Mouse (Mus musculus) CH12.LX (cell line): ENCODE data around the gene Pcsk2.

Source experiments
- CTCF ChIP-seq, 2 experiments: IDR thresholded peaks in 1 of 2; conservative IDR thresholded peaks in 1 of 2; 2 replicates each; pipeline ENCODE4 v1.5.1; 2011 to 2012; ENCODE audit warnings: low read depth in 2 of 2, low read length in 2 of 2, improper control_type of control experiment in 1 of 2, inconsistent platforms in 1 of 2, mild to moderate bottlenecking in 1 of 2, moderate library complexity in 1 of 2
- EP300 ChIP-seq: IDR thresholded peaks from 2 replicates; pipeline ENCODE4 v1.6.1; 2011; ENCODE audit warnings: low read length, improper control_type of control experiment
- POLR2A ChIP-seq: IDR thresholded peaks from 2 replicates; pipeline ENCODE4 v1.6.1; 2011; ENCODE audit warnings: low read depth, mild to moderate bottlenecking, improper control_type of control experiment, low read length
- UBTF ChIP-seq: IDR thresholded peaks from 2 replicates; pipeline ENCODE4 v1.6.1; 2012; ENCODE audit warnings: low read depth, mild to moderate bottlenecking, inconsistent platforms, low read length, improper control_type of control experiment, moderate library complexity
- USF1 ChIP-seq: IDR thresholded peaks from 2 replicates; pipeline ENCODE4 v1.6.1; 2014; ENCODE audit warnings: low read depth, mild to moderate bottlenecking, inconsistent platforms, low read length, improper control_type of control experiment

DNA sequence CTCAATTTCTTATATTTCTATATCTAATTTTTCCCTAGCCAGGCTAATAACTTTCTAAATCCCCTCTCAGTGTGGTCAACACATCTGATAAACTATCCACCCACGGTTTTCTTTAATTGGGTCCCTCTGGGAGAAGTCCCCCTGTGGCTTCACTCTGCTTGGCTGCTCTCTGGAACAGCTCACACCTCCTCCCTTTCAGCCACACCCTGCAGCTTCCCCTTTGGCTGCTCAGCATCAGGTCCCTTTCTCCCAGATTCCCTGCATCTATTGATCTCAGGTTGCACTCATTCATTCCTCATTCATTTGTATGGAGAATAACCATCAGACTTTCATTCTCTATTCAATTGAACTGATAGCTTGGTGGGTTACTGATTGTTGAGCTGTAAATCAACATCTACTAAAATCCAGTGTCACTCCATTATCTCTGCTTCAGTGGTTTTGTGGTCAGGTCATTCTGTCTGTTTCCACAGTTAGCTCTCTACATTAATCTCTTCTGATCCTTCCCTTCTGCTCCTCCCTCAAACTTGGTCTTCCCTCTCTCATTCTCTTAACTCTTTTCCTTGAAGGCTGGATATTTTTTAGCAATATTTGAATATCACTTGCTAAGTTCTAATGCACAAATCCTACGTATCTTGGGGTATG lies 58.0 kb downstream of the Pcsk2 start:
- TF ChIP-seq CTCF (conservative IDR thresholded peaks at IDR 0.05 in 1 of 2, IDR thresholded peaks at IDR 0.05 in 1 of 2; ENCODE audit: low read depth in 2 of 2, low read length in 2 of 2) (no peak), UBTF (no peak), POLR2A (no peak), USF1 (no peak), EP300 (no peak)
